Mouse (Mus musculus) cerebral cortex, adult 2 months (tissue): ENCODE data around the gene Wnt2.

Experiments
- WGBS: fragments of 180-500 bp; shearing (Covaris S2); methylation state at CpG from one replicate; pipeline ENCODE4 v1.1.7; 2018; 5-methylcytosine and 5-hydroxymethylcytosine counted together

Wnt2 gene

GRCm38 (mm10) chr6:17978324-17978723, 52.1 kb downstream of the Wnt2 start:
- WGBS: 45% methylated on average over 5 of the region's 5 CpGs

GRCm38 (mm10) chr6:17977165-17977564, 53.2 kb downstream of the Wnt2 start:
- 61% methylated on average over 1 of the region's 1 CpGs for WGBS

- 31% methylated on average over 3 of the region's 3 CpGs for WGBS
These were observed 56.0 kb downstream of the Wnt2 start for GRCm38 (mm10) chr6:17974416-17974815.

GRCm38 (mm10) chr6:17969815-17970214, 60.6 kb downstream of the Wnt2 start:
- WGBS: 93% methylated on average over 1 of the region's 1 CpGs

- 73% methylated on average over 1 of the region's 1 CpGs for WGBS
These were observed 61.8 kb downstream of the Wnt2 start for GRCm38 (mm10) chr6:17968467-17969144.

- 81% methylated on average over 3 of the region's 3 CpGs for WGBS
These were observed 66.9 kb downstream of the Wnt2 start for GRCm38 (mm10) chr6:17963455-17963854.

GRCm38 (mm10) chr6:17951779-17952178, 78.6 kb downstream of the Wnt2 start:
- 90% methylated on average over 8 of the region's 8 CpGs for WGBS

- 81% methylated on average over 5 of the region's 5 CpGs for WGBS
These were observed 81.3 kb downstream of the Wnt2 start for GRCm38 (mm10) chr6:17949103-17949502.

GRCm38 (mm10) chr6:17947130-17947831, 83.1 kb downstream of the Wnt2 start:
- WGBS: 82% methylated on average over 11 of the region's 11 CpGs

- 72% methylated on average over 5 of the region's 5 CpGs for WGBS
These were observed 83.9 kb downstream of the Wnt2 start for GRCm38 (mm10) chr6:17946456-17946855.

GRCm38 (mm10) chr6:17943877-17944617, 86.3 kb downstream of the Wnt2 start:
- WGBS: 72% methylated on average over 9 of the region's 9 CpGs

GRCm38 (mm10) chr6:17942344-17942743, 88.0 kb downstream of the Wnt2 start:
- 79% methylated on average over 7 of the region's 7 CpGs for WGBS

- 42% methylated on average over 2 of the region's 2 CpGs for WGBS
These were observed 88.5 kb downstream of the Wnt2 start for GRCm38 (mm10) chr6:17941916-17942315.
